Mouse (Mus musculus) E14TG2a.4 (cell line): ENCODE measurements around the gene Evc2.

Source experiments
- CTCF ChIP-seq: conservative IDR thresholded peaks from 2 replicates; pipeline ENCODE4 v1.5.1; 2014; ENCODE audit warnings: low read length
- NANOG ChIP-seq: IDR thresholded peaks from 2 replicates; pipeline ENCODE4 v1.6.1; 2014; ENCODE audit warnings: borderline replicate concordance, low read length, mixed read lengths

- TF ChIP-seq NANOG (no peak), CTCF (no peak)
Observed at GRCm38 (mm10) chr5:37419028-37419427, 80.7 kb downstream of the Evc2 start.
